Mouse (Mus musculus) forebrain, postnatal 0 days (tissue): ENCODE measurements around the gene Fam228a. TPM values are rescaled to one million over a fixed set of nuclear protein-coding genes. Genes with fewer than 3 reads are reported as not detected.
"Not testable (repeated sequence)": the region's sequence is repeated elsewhere in the genome, so short reads cannot be mapped to it uniquely, and the experiment has no call there.

Experiments
- ATAC-seq: fragments of 200-750 bp; cut with Nextera tagmentation; 2 replicates; pipeline ENCODE4 v1.8.0; 2017; ENCODE audit warnings: mild to moderate bottlenecking, moderate library complexity
- DNase-seq: peaks from one replicate; pipeline ENCODE4 v3.0.0-alpha.2; 2015
- H3K27ac ChIP-seq: fragments of 300-500 bp; sonication (generic); 2 replicates; pipeline ENCODE4 v1.5.1; 2014; ENCODE audit warnings: low read depth, mild to moderate bottlenecking, antibody characterized with exemption, low read length, moderate library complexity, mixed read lengths
- H3K27me3 ChIP-seq: fragments of 300-500 bp; sonication (generic); 2 replicates; pipeline ENCODE4 v1.6.1; 2014; ENCODE audit warnings: mild to moderate bottlenecking, low read length, mixed read lengths; ENCODE audit not compliant: insufficient read depth
- H3K36me3 ChIP-seq: fragments of 300-500 bp; sonication (generic); 2 replicates; pipeline ENCODE4 v1.6.1; 2014; ENCODE audit warnings: mild to moderate bottlenecking, moderate library complexity; ENCODE audit not compliant: insufficient read depth
- H3K4me1 ChIP-seq: fragments of 300-500 bp; sonication (generic); 2 replicates; pipeline ENCODE4 v1.6.1; 2014; ENCODE audit warnings: antibody characterized with exemption; ENCODE audit not compliant: insufficient read depth
- H3K4me2 ChIP-seq: fragments of 300-500 bp; sonication (generic); 2 replicates; pipeline ENCODE4 v1.6.1; 2014; ENCODE audit warnings: low read depth, mild to moderate bottlenecking, moderate library complexity
- H3K4me3 ChIP-seq: fragments of 300-500 bp; sonication (generic); 2 replicates; pipeline ENCODE4 v1.5.1; 2014; ENCODE audit warnings: low read depth, low read length, mixed read lengths
- H3K9ac ChIP-seq: fragments of 300-500 bp; sonication (generic); 2 replicates; pipeline ENCODE4 v1.6.1; 2014; ENCODE audit warnings: mild to moderate bottlenecking
- H3K9me3 ChIP-seq: fragments of 300-500 bp; sonication (generic); 2 replicates; pipeline ENCODE4 v1.6.1; 2016; ENCODE audit warnings: low read length
- CTCF ChIP-seq: sonication (generic); IDR thresholded peaks from 2 replicates; pipeline ENCODE4 v1.5.1; 2016; ENCODE audit warnings: antibody characterized with exemption, control low read depth, low read depth
- WGBS: fragments of 180-500 bp; shearing (Covaris S2); extraction: QIAGEN DNeasy Blood & Tissue Kit; methylation state at CpG from one replicate; pipeline ENCODE4 v1.1.7; 2014; 5-methylcytosine and 5-hydroxymethylcytosine counted together
- polyA plus RNA-seq: library from polyadenylated mRNA; unstranded; fragments of >200 nt; fragmentation: Nextera tagmentation; extraction: Ambion mirVana; gene quantifications from 2 replicates; pipeline ENCODE4 v1.2.1, GENCODE M21; 2015
- total RNA-seq: library from RNA; depleted of rRNA; stranded (reverse); fragments of >200 nt; gene quantifications from 2 replicates; pipeline ENCODE4 v1.2.3, GENCODE M21; 2014

Fam228a gene
- total and polyA plus RNA-seq, 2 experiments from 2014 or later = 0.30 to 1.5 TPM

GRCm38 (mm10) chr12:4706901-4707300 lies 31.3 kb downstream of the Fam228a start:
- H3K9me3 ChIP-seq = no peaks in the 10 kb centered on the region
- no peak for ATAC-seq
- no peak overlapping the region for H3K4me3 ChIP-seq
- H3K27me3 ChIP-seq = no peaks in the 10 kb centered on the region
- no peak overlapping the region for H3K4me2 ChIP-seq
- no peak overlapping the region for H3K27ac ChIP-seq
- peaks cover 55% of the 10 kb centered on the region for H3K36me3 ChIP-seq
- no peak for DNase-seq
- H3K9ac ChIP-seq = no peak overlapping the region
- TF ChIP-seq CTCF = no peak
- WGBS = 90% methylated on average over 10 of the region's 10 CpGs
- no peaks in the 10 kb centered on the region for H3K4me1 ChIP-seq

- H3K27me3 ChIP-seq = no peaks in the 10 kb centered on the region
- WGBS = 89% methylated on average over 5 of the region's 5 CpGs
- ATAC-seq = no peak
- no peak for DNase-seq
- no peak overlapping the region for H3K9ac ChIP-seq
- no peaks in the 10 kb centered on the region for H3K4me1 ChIP-seq
- no peak overlapping the region for H3K27ac ChIP-seq
- H3K4me2 ChIP-seq = no peak overlapping the region
- no peak for TF ChIP-seq CTCF
- peaks cover 54% of the 10 kb centered on the region for H3K36me3 ChIP-seq
- H3K9me3 ChIP-seq = no peaks in the 10 kb centered on the region
- no peak overlapping the region for H3K4me3 ChIP-seq
Measured at GRCm38 (mm10) chr12:4706175-4706574, 32.1 kb downstream of the Fam228a start.

- DNase-seq, H3K4me1 ChIP-seq, H3K27me3 ChIP-seq, H3K4me2 ChIP-seq, H3K9me3 ChIP-seq, H3K27ac ChIP-seq, H3K9ac ChIP-seq, H3K4me3 ChIP-seq, ATAC-seq: not testable (repeated sequence)
- WGBS = 73% methylated on average over 6 of the region's 6 CpGs
- H3K36me3 ChIP-seq = peaks cover 58% of the 10 kb centered on the region
Measured at GRCm38 (mm10) chr12:4705626-4706025, 32.6 kb downstream of the Fam228a start.

- Histone ChIP-seq H3K36me3 (peaks cover 18% of the 10 kb centered on the region), H3K27me3 (no peaks in the 10 kb centered on the region), H3K4me2 (no peak overlapping the region), H3K4me3 (no peak overlapping the region), H3K9ac (no peak overlapping the region), H3K27ac (no peak overlapping the region), H3K4me1 (no peaks in the 10 kb centered on the region), H3K9me3 (no peaks in the 10 kb centered on the region)
- TF ChIP-seq CTCF = no peak
- WGBS = 83% methylated on average over 1 of the region's 1 CpGs
- ATAC-seq (no peak), DNase-seq (no peak)
Measured at GRCm38 (mm10) chr12:4694534-4694933, 43.7 kb downstream of the Fam228a start.

GRCm38 (mm10) chr12:4691193-4691592 lies 47.0 kb downstream of the Fam228a start:
- no peak overlapping the region for H3K4me2 ChIP-seq
- H3K9ac ChIP-seq = no peak overlapping the region
- H3K9me3 ChIP-seq = no peaks in the 10 kb centered on the region
- H3K4me1 ChIP-seq = no peaks in the 10 kb centered on the region
- no peak overlapping the region for H3K27ac ChIP-seq
- 90% methylated on average over 3 of the region's 3 CpGs for WGBS
- no peaks in the 10 kb centered on the region for H3K36me3 ChIP-seq
- DNase-seq = no peak
- ATAC-seq = no peak
- no peaks in the 10 kb centered on the region for H3K27me3 ChIP-seq
- no peak overlapping the region for H3K4me3 ChIP-seq
- no peak for TF ChIP-seq CTCF

GRCm38 (mm10) chr12:4689341-4689740 lies 48.9 kb downstream of the Fam228a start:
- no peaks in the 10 kb centered on the region for H3K4me1 ChIP-seq
- WGBS = 93% methylated on average over 14 of the region's 14 CpGs
- ATAC-seq (no peak), DNase-seq (no peak)
- no peaks in the 10 kb centered on the region for H3K36me3 ChIP-seq
- no peak overlapping the region for H3K9ac ChIP-seq
- no peak overlapping the region for H3K4me2 ChIP-seq
- no peaks in the 10 kb centered on the region for H3K9me3 ChIP-seq
- H3K4me3 ChIP-seq = no peak overlapping the region
- no peaks in the 10 kb centered on the region for H3K27me3 ChIP-seq
- no peak for TF ChIP-seq CTCF
- no peak overlapping the region for H3K27ac ChIP-seq

- DNase-seq (no peak), ATAC-seq (no peak)
- Histone ChIP-seq H3K4me1 (no peaks in the 10 kb centered on the region), H3K27ac (no peak overlapping the region), H3K36me3 (no peaks in the 10 kb centered on the region), H3K4me3 (no peak overlapping the region), H3K9ac (no peak overlapping the region), H3K4me2 (no peak overlapping the region), H3K27me3 (no peaks in the 10 kb centered on the region), H3K9me3 (no peaks in the 10 kb centered on the region)
- TF ChIP-seq CTCF = no peak
- WGBS = 85% methylated on average over 2 of the region's 2 CpGs
Measured at GRCm38 (mm10) chr12:4688386-4688785, 49.8 kb downstream of the Fam228a start.

GRCm38 (mm10) chr12:4685441-4685840 lies 52.8 kb downstream of the Fam228a start:
- DNase-seq = no peak
- TF ChIP-seq CTCF = no peak
- no peak for ATAC-seq
- Histone ChIP-seq H3K4me3 (no peak overlapping the region), H3K4me1 (no peaks in the 10 kb centered on the region), H3K27me3 (no peaks in the 10 kb centered on the region), H3K4me2 (no peak overlapping the region), H3K9me3 (no peaks in the 10 kb centered on the region), H3K9ac (no peak overlapping the region), H3K27ac (no peak overlapping the region), H3K36me3 (peaks cover 5% of the 10 kb centered on the region; the same call in 1 of the 2 replicates)
- 88% methylated on average over 4 of the region's 4 CpGs for WGBS
